Mouse (Mus musculus) layer of hippocampus, adult 6 months (tissue): ENCODE data around the gene Recql5. TPM values are rescaled to one million over a fixed set of nuclear protein-coding genes. Genes with fewer than 3 reads are reported as not detected.

ENCODE experiments used
- long read RNA-seq, 2 experiments: library from polyadenylated mRNA; unstranded; transcript quantifications; one replicate each; pipeline ENCODE4 v2.0.0; 2019 to 2020
- polyA plus RNA-seq: library from polyadenylated mRNA; unstranded; fragments of <200 nt; fragmentation: Nextera tagmentation; gene quantifications from 2 replicates; pipeline ENCODE4 v1.2.3, GENCODE M21; 2021

The Recql5 gene
- polyA plus RNA-seq = 5.4 and 5.5 TPM in 2 replicates
- long read RNA-seq, experiment 1, partial matches to known transcripts = 2 of 3 reads
- long read RNA-seq, experiment 1, other reads (novel, unspliced or antisense) = 1 of 3 reads
- long read RNA-seq, experiment 2, transcript Recql5-201 (19 exons, 3,971 nt) = major isoform, 18 of 39 reads
- long read RNA-seq, experiment 2, partial matches to known transcripts = 5 of 39 reads
- long read RNA-seq, experiment 2, other reads (novel, unspliced or antisense) = 16 of 39 reads

GRCm38 (mm10) chr11:115933108-115933746 is at the start of gene Recql5, which contains the start of gene Sap30bp:
Gene Recql5, minus strand, starts transcription at chr11:115933477.
Gene Sap30bp, plus strand, starts transcription at chr11:115933282.

GRCm38 (mm10) chr11:115974309-115975082 is 41.2 kb upstream of the Recql5 start, which contains the start of gene Itgb4:
Gene Itgb4, plus strand, starts transcription at chr11:115974709.

DNA sequence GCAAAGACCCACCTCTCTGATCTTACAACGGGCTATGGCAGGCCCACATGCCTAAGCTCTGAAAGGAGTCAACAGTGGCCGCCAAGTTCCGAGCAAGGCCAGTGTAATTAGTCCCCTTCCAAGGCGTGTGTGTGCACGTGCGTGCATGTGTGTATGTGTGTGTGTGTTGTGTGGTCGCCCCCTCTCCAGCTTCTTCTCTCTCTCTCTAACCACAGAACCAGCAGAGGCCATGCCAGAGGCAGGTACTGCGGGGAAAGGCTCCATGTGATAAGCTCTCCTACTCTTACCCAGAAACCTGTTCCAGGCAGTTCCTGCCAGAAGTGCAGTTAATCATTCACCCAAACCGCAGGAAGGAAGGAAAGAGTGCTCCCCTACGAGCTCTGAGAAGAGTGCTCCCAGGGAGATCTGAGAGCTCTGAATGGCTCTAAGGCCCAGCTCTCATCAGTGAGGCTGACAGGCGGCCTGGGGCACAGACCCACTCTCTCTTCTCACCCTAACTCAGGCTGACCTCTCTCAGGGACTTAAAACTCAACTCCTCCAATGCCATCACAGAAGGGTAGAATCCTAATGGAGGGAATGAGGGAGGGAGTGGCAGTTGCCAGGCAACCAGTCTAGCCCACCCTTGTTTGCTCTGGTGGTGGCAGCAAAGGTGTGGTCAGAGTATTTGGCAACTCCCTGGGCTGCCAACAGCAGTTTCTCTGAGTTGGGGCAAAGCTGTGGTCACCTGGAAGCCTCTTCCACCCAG is 21.5 kb downstream of the Recql5 start, which contains the start of gene Smim6:
TSS of gene Smim6 (plus strand) at position 386 of the 745 bp plus-strand sequence.

GRCm38 (mm10) chr11:115899486-115900266 is 33.6 kb downstream of the Recql5 start, which contains the start of gene Smim5:
Gene Smim5, plus strand, starts transcription at chr11:115899966.

GRCm38 (mm10) chr11:115858354-115858753 is 74.9 kb downstream of the Recql5 start, which contains the start of gene Myo15b:
Gene Myo15b, plus strand, starts transcription at chr11:115858406.

Other genes starting within 250 kb of the Recql5 start
- 18.7 and 19.3 TPM in 2 replicates for gene Grb2, start 224.9 kb downstream of the Recql5 start, polyA plus RNA-seq
- 23.9 and 25.3 TPM in 2 replicates for gene Tmem94, start 168.0 kb downstream of the Recql5 start, polyA plus RNA-seq
- 12.0 and 17.7 TPM in 2 replicates for gene Caskin2, start 119.8 kb downstream of the Recql5 start, polyA plus RNA-seq
- 5.2 and 6.0 TPM in 2 replicates for gene Tsen54, start 118.8 kb downstream of the Recql5 start, polyA plus RNA-seq
- 3.8 and 4.4 TPM in 2 replicates for gene Llgl2, start 109.4 kb downstream of the Recql5 start, polyA plus RNA-seq
- 0.23 and 0.24 TPM in 2 replicates for gene Myo15b, start 75.1 kb downstream of the Recql5 start, polyA plus RNA-seq
- gene Smim5, start 33.5 kb downstream of the Recql5 start, polyA plus RNA-seq = 3.2 and 7.6 TPM in 2 replicates
- gene Smim6, start 21.5 kb downstream of the Recql5 start, polyA plus RNA-seq = 0.15 TPM in 1 of 2 replicates, not detected in the other
- gene Sap30bp, start 195 bp downstream of the Recql5 start, polyA plus RNA-seq = 32.7 and 36.5 TPM in 2 replicates
- 3.2 and 5.2 TPM in 2 replicates for gene Itgb4, start 41.2 kb upstream of the Recql5 start, polyA plus RNA-seq
- gene Galk1, start 79.2 kb upstream of the Recql5 start, polyA plus RNA-seq = 24.3 and 24.9 TPM in 2 replicates
- 331 and 336 TPM in 2 replicates for gene H3f3b, start 94.5 kb upstream of the Recql5 start, polyA plus RNA-seq
- gene Unk, start 96.8 kb upstream of the Recql5 start, polyA plus RNA-seq = 6.5 and 9.1 TPM in 2 replicates
- gene Unc13d, start 144.5 kb upstream of the Recql5 start, polyA plus RNA-seq = 1.4 TPM in 2 replicates
- gene Wbp2, start 153.5 kb upstream of the Recql5 start, polyA plus RNA-seq = 285 and 304 TPM in 2 replicates
- gene Trim47, start 193.7 kb upstream of the Recql5 start, polyA plus RNA-seq = 3.4 and 4.0 TPM in 2 replicates
- 1.7 and 1.8 TPM in 2 replicates for gene Trim65, start 197.7 kb upstream of the Recql5 start, polyA plus RNA-seq
- gene Mrpl38, start 205.4 kb upstream of the Recql5 start, polyA plus RNA-seq = 70.8 and 78.4 TPM in 2 replicates
- 21.4 and 25.0 TPM in 2 replicates for gene Fbf1, start 234.7 kb upstream of the Recql5 start, polyA plus RNA-seq